Mouse (Mus musculus) cerebellum, adult 2 months (tissue): ENCODE results near the gene Cyp4a14. TPM values are rescaled to one million over a fixed set of nuclear protein-coding genes. Genes with fewer than 3 reads are reported as not detected.
"Not testable (repeated sequence)": the region's sequence is repeated elsewhere in the genome, so short reads cannot be mapped to it uniquely, and the experiment has no call there.

Source experiments
- DNase-seq, 2 experiments: peaks; one replicate each; pipeline ENCODE4 v3.0.0; 2021
- H3K27ac ChIP-seq: fragments of 200-500 bp; 2 replicates; pipeline ENCODE4 v1.5.1; 2012; ENCODE audit warnings: low read length, control low read depth, inconsistent platforms; ENCODE audit not compliant: insufficient read depth
- H3K27me3 ChIP-seq: fragments of 200-500 bp; 2 replicates; pipeline ENCODE4 v1.6.1; 2012; ENCODE audit warnings: inconsistent platforms, mild to moderate bottlenecking, low read length, moderate library complexity; ENCODE audit not compliant: control insufficient read depth, insufficient read depth
- H3K4me1 ChIP-seq: fragments of 200-500 bp; 2 replicates; pipeline ENCODE4 v1.6.1; 2011; ENCODE audit warnings: low read length; ENCODE audit not compliant: control insufficient read depth, insufficient read depth
- H3K4me3 ChIP-seq: fragments of 200-500 bp; replicated peaks from 2 replicates; pipeline ENCODE3; 2011; ENCODE audit warnings: mild to moderate bottlenecking, low read depth, low read length, control low read depth; ENCODE audit not compliant: insufficient read depth
- CTCF ChIP-seq: fragments of 200-500 bp; IDR thresholded peaks from 2 replicates; pipeline ENCODE4 v1.5.1; 2011; ENCODE audit warnings: low read depth, mild to moderate bottlenecking, control low read depth, low read length, moderate library complexity, borderline replicate concordance; ENCODE audit not compliant: insufficient read depth
- POLR2A ChIP-seq: fragments of 200-500 bp; IDR thresholded peaks from 2 replicates; pipeline ENCODE4 v1.6.1; 2011; ENCODE audit warnings: low read length, control low read depth, borderline replicate concordance; ENCODE audit not compliant: insufficient read depth
- WGBS: fragments of 180-500 bp; shearing (Covaris S2); methylation state at CpG from one replicate; pipeline ENCODE4 v1.1.7; 2018; 5-methylcytosine and 5-hydroxymethylcytosine counted together
- polyA plus RNA-seq: library from polyadenylated mRNA; depleted of rRNA; stranded (reverse); fragments of >200 nt; gene quantifications from 2 replicates; pipeline ENCODE4 v1.2.3, GENCODE M21; 2012; rRNA removed

Gene Cyp4a14
- not detected in 2 replicates for polyA plus RNA-seq

DNA sequence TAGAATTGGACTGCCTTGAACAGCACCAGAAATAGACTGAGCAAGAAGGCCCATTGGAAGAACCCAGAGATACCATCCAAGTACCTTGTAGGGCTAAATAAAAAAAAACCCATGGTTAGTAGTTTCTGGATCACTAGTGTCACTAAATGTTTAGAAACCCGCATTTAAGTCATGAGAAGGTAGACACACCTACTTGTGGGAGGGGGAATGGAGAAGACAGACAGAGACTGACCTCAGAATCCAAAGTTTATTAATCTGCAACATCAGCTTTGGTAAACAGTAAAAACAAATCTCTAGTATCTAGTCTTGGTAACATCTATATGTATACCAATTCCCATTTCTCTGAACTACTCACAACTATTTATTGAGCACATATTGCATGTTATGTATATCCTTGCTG, at the start of gene Cyp4a14:
Gene Cyp4a14 (minus strand): TSS at position 142 of the 400 bp plus-strand sequence.
- DNase-seq: no peak
- 73% methylated on average over 1 of the region's 1 CpGs for WGBS
- Histone ChIP-seq H3K4me3 (no peak within 1 kb of the TSS), H3K27me3 (no peaks in the 10 kb centered on the region), H3K4me1 (no peaks in the 10 kb centered on the region), H3K27ac (no peak within 1 kb of the TSS)
- TF ChIP-seq POLR2A: no peak

DNA sequence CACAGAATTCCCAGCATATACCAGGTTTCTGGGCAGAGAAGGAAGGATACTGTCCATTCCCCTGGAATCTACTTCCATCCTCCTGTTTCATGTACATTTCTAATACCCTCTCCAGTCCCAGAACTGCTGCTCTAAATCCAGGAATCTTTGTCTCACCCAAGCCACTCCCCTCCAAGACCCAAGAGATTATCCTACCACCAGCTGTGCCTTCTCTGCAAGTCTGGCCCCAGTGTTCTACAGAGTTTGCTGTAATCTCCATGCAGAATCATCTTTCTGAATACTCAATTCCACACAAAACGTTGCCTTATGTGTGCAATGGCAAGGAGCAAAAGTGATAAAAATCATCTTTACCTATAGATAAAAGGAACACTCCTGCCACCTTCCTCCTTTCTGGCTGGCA, 49.2 kb upstream of the Cyp4a14 start:
- TF ChIP-seq CTCF: no peak
- TF ChIP-seq POLR2A: no peak
- Histone ChIP-seq H3K27ac (no peak overlapping the region), H3K4me3 (no peak overlapping the region), H3K4me1 (no peaks in the 10 kb centered on the region), H3K27me3 (no peaks in the 10 kb centered on the region)
- no peak for DNase-seq
- 51% methylated on average over 1 of the region's 1 CpGs for WGBS

DNA sequence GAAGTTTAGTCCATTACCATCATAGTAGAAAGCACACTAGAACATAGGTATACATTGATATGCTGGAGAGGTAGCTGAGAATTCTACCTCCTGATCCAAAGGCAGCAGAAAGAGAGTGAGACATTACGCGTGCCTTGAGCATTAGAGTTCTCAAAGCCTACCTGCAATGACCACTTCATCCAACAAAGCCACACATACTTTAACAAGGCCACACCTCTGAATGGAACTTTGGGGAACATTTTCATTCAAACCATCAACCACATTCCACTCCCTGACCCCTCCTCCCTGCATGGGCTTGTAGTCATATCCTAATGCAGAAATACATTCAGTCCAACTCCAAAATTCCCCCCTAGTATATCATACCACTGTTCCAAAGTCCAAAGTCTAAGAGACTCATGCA, 25.8 kb upstream of the Cyp4a14 start:
- 97% methylated on average over 2 of the region's 2 CpGs for WGBS
- H3K27ac ChIP-seq: no peak overlapping the region
- H3K4me3 ChIP-seq: no peak overlapping the region
- DNase-seq: no peak
- H3K4me1 ChIP-seq: no peaks in the 10 kb centered on the region
- H3K27me3 ChIP-seq: no peaks in the 10 kb centered on the region
- TF ChIP-seq POLR2A: no peak
- TF ChIP-seq CTCF: no peak

DNA sequence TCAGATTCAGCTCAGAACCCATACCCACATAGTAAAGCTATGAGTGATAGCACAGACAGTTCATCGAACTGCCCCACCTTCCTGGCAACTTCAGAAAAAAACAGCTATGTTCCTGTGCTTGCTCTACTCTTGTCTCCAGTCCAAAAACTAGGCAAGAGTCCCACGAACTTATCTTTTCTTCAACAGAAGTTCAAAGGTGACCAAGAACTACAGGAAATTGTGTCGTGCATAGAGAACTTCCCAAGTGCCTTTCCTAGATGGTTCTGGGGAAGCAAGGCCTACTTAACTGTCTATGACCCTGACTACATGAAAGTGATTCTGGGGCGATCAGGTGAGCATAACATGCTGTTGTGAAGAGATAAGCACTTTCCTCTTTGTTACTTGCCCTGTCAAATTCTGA, 23.5 kb upstream of the Cyp4a14 start:
- Histone ChIP-seq H3K27ac (no peak overlapping the region), H3K4me3 (no peak overlapping the region), H3K27me3 (no peaks in the 10 kb centered on the region), H3K4me1 (no peaks in the 10 kb centered on the region)
- DNase-seq: no peak
- TF ChIP-seq POLR2A (no peak), CTCF (no peak)
- 71% methylated on average over 4 of the region's 4 CpGs for WGBS

DNA sequence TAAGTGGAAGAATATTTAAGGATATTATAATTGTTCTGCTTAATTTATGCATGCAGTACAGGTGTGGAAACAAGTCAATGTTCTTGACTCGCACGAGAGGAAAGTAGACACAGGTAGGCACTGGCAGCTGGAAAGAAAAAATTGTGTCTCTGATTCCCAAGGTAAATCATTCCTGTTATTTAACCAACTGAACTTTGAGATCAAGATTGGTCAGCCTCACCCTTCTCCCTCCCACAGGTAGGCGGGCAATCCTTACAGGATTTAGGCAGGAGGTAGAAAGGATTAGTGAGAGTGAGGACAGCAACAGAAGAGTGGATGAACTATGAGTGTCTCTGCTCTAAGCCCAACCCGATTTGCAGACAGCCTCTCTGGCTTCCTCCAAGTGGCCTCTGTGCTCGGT, 22.1 kb upstream of the Cyp4a14 start, which contains the start of gene Cyp4a10:
Gene Cyp4a10 (plus strand): TSS at position 265 of the 400 bp plus-strand sequence.
- not testable (repeated sequence) for H3K4me1 ChIP-seq, H3K4me3 ChIP-seq, H3K27ac ChIP-seq, DNase-seq, H3K27me3 ChIP-seq
- 83% methylated on average over 5 of the region's 5 CpGs for WGBS

DNA sequence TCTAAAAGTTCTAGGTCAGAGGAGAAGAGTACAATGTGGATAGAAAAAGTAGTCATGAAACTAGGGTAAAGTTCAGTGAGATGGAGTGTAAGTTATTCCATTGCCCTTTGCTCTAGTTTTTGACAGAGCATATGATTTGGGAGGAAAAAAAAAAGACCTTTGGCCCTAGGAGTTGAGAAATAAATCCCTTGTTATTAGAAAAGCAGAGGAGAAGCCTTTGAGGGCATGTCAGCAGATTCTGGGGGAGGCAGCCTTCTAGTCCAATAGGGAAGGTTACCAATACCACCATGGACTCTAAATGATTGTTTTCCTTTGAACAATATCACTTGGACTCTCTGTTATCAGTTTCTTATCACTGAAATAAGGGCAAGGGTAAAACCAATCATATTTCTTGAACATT, 18.0 kb upstream of the Cyp4a14 start:
- H3K4me1 ChIP-seq, H3K27ac ChIP-seq, H3K27me3 ChIP-seq, DNase-seq, H3K4me3 ChIP-seq: not testable (repeated sequence)

DNA sequence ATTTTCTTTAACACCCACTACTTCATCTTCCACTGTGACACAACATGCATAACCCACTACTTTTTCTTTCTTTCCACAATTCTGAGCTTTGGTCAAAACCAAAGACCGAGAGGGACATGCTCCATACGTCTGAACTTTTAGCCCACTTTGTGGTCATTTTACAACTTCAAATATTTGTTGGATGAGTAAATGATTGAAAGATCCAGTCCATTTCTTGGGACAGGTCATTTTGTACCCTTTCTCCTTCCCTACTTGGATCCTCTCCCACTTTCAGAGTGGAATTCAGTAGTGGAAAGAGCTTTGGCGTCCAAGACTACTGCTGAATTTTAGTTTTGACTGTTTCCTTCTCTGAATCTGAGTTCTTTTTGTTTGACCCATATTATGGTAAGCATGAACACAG, 1.5 kb upstream of the Cyp4a14 start:
- Histone ChIP-seq H3K4me3 (no peak overlapping the region), H3K27ac (no peak overlapping the region), H3K4me1 (no peaks in the 10 kb centered on the region), H3K27me3 (no peaks in the 10 kb centered on the region)
- no peak for DNase-seq
- 88% methylated on average over 3 of the region's 3 CpGs for WGBS
- TF ChIP-seq CTCF (no peak), POLR2A (no peak)

DNA sequence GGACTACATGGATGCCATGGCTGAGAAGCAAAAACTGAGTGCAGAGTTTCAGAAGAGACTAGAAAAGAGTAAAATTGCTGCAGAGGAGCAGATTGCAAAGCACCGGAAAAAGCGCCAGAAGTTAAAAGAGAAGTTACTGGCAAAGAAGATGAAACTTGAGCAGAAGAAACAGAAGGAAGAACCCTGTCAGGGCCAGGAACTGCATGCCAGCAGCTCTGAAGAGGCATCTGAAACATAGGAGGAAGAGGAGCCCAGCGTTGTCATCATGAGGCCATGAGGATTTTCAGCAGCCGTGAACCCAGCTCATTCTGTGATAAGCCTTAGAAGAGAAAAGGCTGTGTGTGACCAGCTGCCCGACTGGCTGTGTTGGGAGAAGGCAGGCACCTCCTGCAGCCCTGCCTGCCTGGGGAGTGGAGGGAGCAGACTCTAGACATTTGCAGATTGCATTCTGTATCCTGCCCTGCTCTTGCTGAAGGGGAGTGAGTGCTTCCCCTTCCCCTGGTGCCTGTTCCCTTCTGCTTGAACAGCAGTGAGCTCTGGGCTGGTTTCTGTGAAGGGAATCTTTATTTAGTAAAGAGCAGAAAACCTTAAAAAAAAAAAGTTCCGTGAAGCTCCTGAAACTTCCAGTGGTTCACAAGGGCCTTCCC, 14.8 kb downstream of the Cyp4a14 start:
- TF ChIP-seq CTCF (no peak), POLR2A (no peak)
- no peaks in the 10 kb centered on the region for H3K27me3 ChIP-seq
- no peaks in the 10 kb centered on the region for H3K4me1 ChIP-seq
- H3K27ac ChIP-seq: no peak overlapping the region
- no peak for DNase-seq
- WGBS: 77% methylated on average over 6 of the region's 6 CpGs
- H3K4me3 ChIP-seq: no peak overlapping the region

DNA sequence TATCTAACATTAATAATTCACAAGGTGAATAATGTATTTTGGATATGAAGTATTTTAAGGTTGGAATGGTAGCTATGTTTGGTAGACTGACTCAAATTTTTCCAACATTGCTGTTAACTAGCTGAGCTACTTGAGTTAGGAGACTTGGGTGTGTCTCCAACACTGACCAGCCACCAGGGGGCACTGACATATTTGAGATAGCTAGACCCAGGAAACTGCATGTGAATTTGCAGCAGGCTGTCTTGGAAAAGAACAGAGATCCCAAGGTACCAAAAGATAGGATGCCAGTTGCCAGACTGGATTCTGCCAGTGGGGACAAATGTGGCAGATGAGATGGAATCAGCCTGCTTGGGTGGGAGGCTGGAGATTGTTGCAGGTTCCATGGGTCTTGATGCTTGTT, 19.9 kb downstream of the Cyp4a14 start:
- not testable (repeated sequence) for H3K4me1 ChIP-seq, H3K27me3 ChIP-seq, H3K27ac ChIP-seq, H3K4me3 ChIP-seq, DNase-seq

DNA sequence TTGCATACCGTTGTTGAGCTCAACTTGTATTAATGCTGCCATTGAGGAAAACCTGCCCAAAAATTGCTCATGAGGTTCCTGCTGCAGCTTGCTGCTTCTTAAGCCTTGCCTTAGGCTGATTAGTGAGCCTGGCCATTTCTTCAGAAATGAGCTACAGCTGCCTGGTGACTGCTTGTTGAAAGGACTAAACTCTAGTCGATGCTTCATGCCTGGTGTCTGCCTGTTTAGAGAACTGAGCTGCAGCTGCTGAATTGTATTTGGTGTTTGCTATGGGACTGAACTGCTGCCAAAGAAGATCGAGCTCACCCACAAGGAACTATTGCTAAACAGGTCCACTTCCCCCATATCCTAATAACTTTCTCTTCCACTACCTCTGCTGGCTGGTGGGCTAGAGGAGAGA, 22.4 kb downstream of the Cyp4a14 start:
- H3K4me3 ChIP-seq, H3K27ac ChIP-seq, H3K27me3 ChIP-seq, DNase-seq, H3K4me1 ChIP-seq: not testable (repeated sequence)
- 76% methylated on average over 3 of the region's 3 CpGs for WGBS
